ENCODE assay signal across 13 mouse cellular contexts in the genomic region with DNA sequence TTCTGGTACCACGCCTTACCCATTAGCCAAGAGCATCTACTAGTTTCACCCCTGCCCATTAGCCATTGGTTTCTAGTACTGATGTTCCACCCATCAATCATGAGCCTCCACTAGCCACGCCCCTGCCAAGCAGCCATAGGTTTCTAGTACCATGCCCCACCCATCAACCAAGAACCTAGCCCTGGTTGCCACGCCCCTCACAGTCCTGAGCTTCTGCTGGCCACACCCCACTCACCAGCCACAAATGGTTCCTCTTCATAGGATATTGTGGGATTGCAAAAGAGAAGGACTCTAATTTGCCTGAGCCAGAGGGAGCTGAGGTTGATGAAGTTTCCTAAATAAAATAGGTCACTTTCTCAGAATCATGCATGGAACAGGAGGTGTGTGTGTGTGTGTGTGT. TPM values are rescaled to one million over a fixed set of nuclear protein-coding genes. Genes with fewer than 3 reads are reported as not detected.
A peak's percentile ranks its signal among the peaks of the same experiment; 100 is the strongest.
DNase-seq lines count a peak whose midpoint lies in the region; ATAC-seq and TF ChIP-seq lines count a peak whose summit lies in the region.
"Had no signal": no experiment of that assay in that cellular context is flagged by ENCODE, and none has a peak within 500 bp of the region (broad histone marks: within the 10 kb centered on the region; RNA-seq: fewer than 3 reads in every experiment).

No protein-coding gene starts in this region.

- 60% methylated on average over 3 of the region's 3 CpGs for WGBS in intestine, embryonic 15.5 days
- WGBS in intestine, postnatal 0 days = 58% methylated on average over 3 of the region's 3 CpGs

- H3K27ac ChIP-seq in intestine, embryonic 15.5 days = no peak overlapping the region
- no peak overlapping the region for H3K27ac ChIP-seq in intestine, postnatal 0 days (ENCODE audit: low read depth, low read length)
- H3K27ac ChIP-seq in ES-E14 (ENCODE audit: insufficient read depth, low read depth, low read length, poor library complexity, severe bottlenecking) = no peak overlapping the region
- H3K27ac ChIP-seq: limb, embryonic 15.5 days; midbrain, embryonic 12.5 days had no signal

- peaks cover 17% of the 10 kb centered on the region for H3K27me3 ChIP-seq in intestine, embryonic 15.5 days (replicated peaks)
- peaks cover 13% of the 10 kb centered on the region; the same call in 1 of the 2 replicates for H3K27me3 ChIP-seq in intestine, postnatal 0 days (replicated peaks; ENCODE audit: control insufficient read depth, insufficient read depth, low read length)

- in situ Hi-C loops in ES-E14 (cut with MboI; ENCODE audit: low sequenced_read_pairs in 2 of 2, unreplicated experiment in 2 of 2) = no loop called here

- ATAC-seq in intestine, embryonic 15.5 days = peak; percentile 61
- ATAC-seq in intestine, postnatal 0 days = no peak
- ATAC-seq: forebrain, embryonic 14.5 days had no signal

- TF ChIP-seq CTCF in intestine, postnatal 0 days (IDR thresholded peaks at IDR 0.05; ENCODE audit: low read depth) = no peak

- H3K9ac ChIP-seq in intestine, embryonic 15.5 days = no peak overlapping the region
- H3K9ac ChIP-seq in intestine, postnatal 0 days (ENCODE audit: low read depth, low read length) = no peak overlapping the region
- H3K9ac ChIP-seq in ES-E14 (ENCODE audit: insufficient read depth, low read depth, low read length, poor library complexity, severe bottlenecking) = no peak overlapping the region
- H3K9ac ChIP-seq: limb, embryonic 15.5 days; midbrain, embryonic 12.5 days had no signal

- H3K36me3 ChIP-seq in intestine, embryonic 15.5 days = no peaks in the 10 kb centered on the region
- no peaks in the 10 kb centered on the region for H3K36me3 ChIP-seq in intestine, postnatal 0 days (ENCODE audit: control insufficient read depth, insufficient read depth)
- H3K36me3 ChIP-seq in ES-E14 (ENCODE audit: control insufficient read depth, insufficient read depth, low read length, poor library complexity, severe bottlenecking) = no peaks in the 10 kb centered on the region
- H3K36me3 ChIP-seq: limb, embryonic 15.5 days; midbrain, embryonic 12.5 days had no signal

- H3K4me1 ChIP-seq in intestine, embryonic 15.5 days (replicated peaks) = 0 out of 2 replicates have a peak, but pooled peaks cover 3% of the 10 kb centered on the region
- H3K4me1 ChIP-seq in intestine, postnatal 0 days (replicated peaks; ENCODE audit: control insufficient read depth, insufficient read depth, low read length) = no peaks in the 10 kb centered on the region
- peaks cover 0 to 8% of the 10 kb centered on the region in 2 experiments; a peak in 1 of 4 replicates for H3K4me1 ChIP-seq in ES-E14 (ENCODE audit: control insufficient read depth in 2 of 2, insufficient read depth in 2 of 2, low read length in 2 of 2, poor library complexity in 1 of 2)

- no peaks in the 10 kb centered on the region for H3K9me3 ChIP-seq in intestine, embryonic 15.5 days
- no peaks in the 10 kb centered on the region for H3K9me3 ChIP-seq in intestine, postnatal 0 days (ENCODE audit: control insufficient read depth)
- H3K9me3 ChIP-seq in ES-E14 (ENCODE audit: control insufficient read depth, insufficient read depth, low read depth, low read length) = no peaks in the 10 kb centered on the region
- H3K9me3 ChIP-seq: limb, embryonic 15.5 days; midbrain, embryonic 12.5 days had no signal

- peak; percentile 68 for DNase-seq in ES-E14 (ENCODE audit: low read depth, low spot score)
- DNase-seq in cerebellum, postnatal 14 days = peak; percentile 48 to 61
- peak; percentile 50 for DNase-seq in lung, postnatal 36 days
- no peak for DNase-seq in kidney, postnatal 4 days
- no peak for DNase-seq in embryo, embryonic 10 days (ENCODE audit: low spot score)
- DNase-seq: adrenal gland, adult 2 months; heart, postnatal 14 days; kidney, adult 18-20 months had no signal

- no peak overlapping the region for H3K4me3 ChIP-seq in intestine, embryonic 15.5 days (replicated peaks)
- no peak overlapping the region for H3K4me3 ChIP-seq in intestine, postnatal 0 days (ENCODE audit: low read depth, low read length)
- no peak overlapping the region for H3K4me3 ChIP-seq in ES-E14 (ENCODE audit: insufficient read depth in 1 of 2, low read depth in 1 of 2, low read length in 2 of 2, poor library complexity in 1 of 2, severe bottlenecking in 1 of 2)
- H3K4me3 ChIP-seq: limb, embryonic 15.5 days; midbrain, embryonic 12.5 days had no signal

- H3K4me2 ChIP-seq in intestine, embryonic 15.5 days (replicated peaks) = no peak overlapping the region
- H3K4me2 ChIP-seq in intestine, postnatal 0 days (replicated peaks; ENCODE audit: low read depth) = no peak overlapping the region
- H3K4me2 ChIP-seq: limb, embryonic 15.5 days; midbrain, embryonic 12.5 days had no signal

TF ChIP-seq in ES-E14, 5 proteins besides CTCF, POLR2A, EP300 and RAD21:
- no peak for TF ChIP-seq MAFK (IDR thresholded peaks at IDR 0.05; ENCODE audit: insufficient read depth, low read depth, low read length)
- TF ChIP-seq ZC3H11A (IDR thresholded peaks at IDR 0.05; ENCODE audit: borderline replicate concordance, low read depth, low read length) = no peak
- TF ChIP-seq CHD2 (IDR thresholded peaks at IDR 0.05; ENCODE audit: low read depth, low read length) = no peak
- TF ChIP-seq ZNF384 (IDR thresholded peaks at IDR 0.05; ENCODE audit: low read depth, low read length) = no peak

RNA-seq across cellular contexts. Expression of gene Meis3, which starts 14.2 kb away (rescaled TPM):
- 30.8 and 31.8 TPM in 2 replicates for polyA plus RNA-seq in intestine, embryonic 15.5 days (2015; fragmentation: Nextera tagmentation; extraction: Ambion mirVana)
- 18.0 and 20.7 TPM in 2 replicates for polyA plus RNA-seq in intestine, postnatal 0 days (2015; fragmentation: Nextera tagmentation; extraction: Ambion mirVana)
- 2.6 and 3.8 TPM in 2 replicates for total RNA-seq in ES-E14 (2012; rRNA removed)

RNA-seq across cellular contexts. Expression of gene Slc8a2, which starts 31.1 kb away (rescaled TPM):
- 0.15 and 0.23 TPM in 2 replicates for polyA plus RNA-seq in intestine, embryonic 15.5 days (2015; fragmentation: Nextera tagmentation; extraction: Ambion mirVana)
- polyA plus RNA-seq in intestine, postnatal 0 days (2015; fragmentation: Nextera tagmentation; extraction: Ambion mirVana) = 0.08 and 0.14 TPM in 2 replicates
- total RNA-seq in ES-E14 (2012; rRNA removed) = 3.1 and 7.8 TPM in 2 replicates

RNA-seq across cellular contexts. Expression of gene Kptn, which starts 41.0 kb away (rescaled TPM):
- polyA plus RNA-seq in intestine, embryonic 15.5 days (2015; fragmentation: Nextera tagmentation; extraction: Ambion mirVana) = 24.4 and 25.6 TPM in 2 replicates
- 13.3 and 14.4 TPM in 2 replicates for polyA plus RNA-seq in intestine, postnatal 0 days (2015; fragmentation: Nextera tagmentation; extraction: Ambion mirVana)
- total RNA-seq in ES-E14 (2012; rRNA removed) = 15.4 and 20.0 TPM in 2 replicates

Comparison
In these comparisons a context has a peak if more than half of its experiments do, and no peak if none do; other contexts are left out.
1. DNase-seq: peak in ES-E14 (single experiment), cerebellum, postnatal 14 days (2 of 2) and lung, postnatal 36 days (single experiment); none in kidney, postnatal 4 days (0 of 2) and embryo, embryonic 10 days (single experiment).